Mouse (Mus musculus): ENCODE measurements at regions not wholly inside any gene's neighbourhood (a gene's known extent, or its start where the extent isn't known, plus 50 kb on each side); places are given as distances from the start of the nearest gene placed in this dataset.

- no peak for DNase-seq
- Histone ChIP-seq H3K9me3 (replicated peaks) (no peaks in the 10 kb centered on the region), H3K27me3 (no peaks in the 10 kb centered on the region), H3K27ac (no peak overlapping the region), H3K4me1 (replicated peaks) (no peaks in the 10 kb centered on the region), H3K9ac (no peak overlapping the region), H3K4me3 (replicated peaks) (no peak overlapping the region), H3K36me3 (no peaks in the 10 kb centered on the region), H3K4me2 (no peak overlapping the region)
- no peak for ATAC-seq (ENCODE audit: low read depth)
- WGBS (ENCODE audit: insufficient replicate concordance), result 45% methylated on average over 1 of the region's 1 CpGs
Observed at GRCm38 (mm10) chr8:12156893-12157292, 121.7 kb upstream of the A230072I06Rik start.

GRCm38 (mm10) chr8:12158188-12158587, 120.4 kb upstream of the A230072I06Rik start:
- WGBS (ENCODE audit: insufficient replicate concordance), result 67% methylated on average over 9 of the region's 9 CpGs
- no peaks in the 10 kb centered on the region for H3K9me3 ChIP-seq (replicated peaks)
- no peak overlapping the region for H3K4me3 ChIP-seq (replicated peaks)
- H3K4me2 ChIP-seq, result no peak overlapping the region
- no peaks in the 10 kb centered on the region for H3K36me3 ChIP-seq
- DNase-seq (no peak), ATAC-seq (ENCODE audit: low read depth) (no peak)
- no peak overlapping the region for H3K9ac ChIP-seq
- H3K4me1 ChIP-seq (replicated peaks), result no peaks in the 10 kb centered on the region
- H3K27me3 ChIP-seq, result 0 out of 2 replicates have a peak, but pooled peaks cover 6% of the 10 kb centered on the region
- no peak overlapping the region for H3K27ac ChIP-seq

- Histone ChIP-seq H3K4me3 (replicated peaks) (no peak overlapping the region), H3K27me3 (0 out of 2 replicates have a peak, but pooled peaks cover 6% of the 10 kb centered on the region), H3K27ac (no peak overlapping the region), H3K9me3 (replicated peaks) (no peaks in the 10 kb centered on the region), H3K9ac (no peak overlapping the region), H3K4me1 (replicated peaks) (no peaks in the 10 kb centered on the region), H3K36me3 (no peaks in the 10 kb centered on the region), H3K4me2 (no peak overlapping the region)
- ATAC-seq (ENCODE audit: low read depth) (no peak), DNase-seq (no peak)
- WGBS (ENCODE audit: insufficient replicate concordance), result 26% methylated on average over 22 of the region's 22 CpGs
Observed at GRCm38 (mm10) chr8:12162921-12163705, 115.5 kb upstream of the A230072I06Rik start.

- Histone ChIP-seq H3K27me3 (0 out of 2 replicates have a peak, but pooled peaks cover 6% of the 10 kb centered on the region), H3K27ac (no peak overlapping the region), H3K9me3 (replicated peaks) (no peaks in the 10 kb centered on the region), H3K4me3 (replicated peaks) (no peak overlapping the region), H3K4me2 (no peak overlapping the region), H3K36me3 (no peaks in the 10 kb centered on the region), H3K4me1 (replicated peaks) (no peaks in the 10 kb centered on the region), H3K9ac (no peak overlapping the region)
- ATAC-seq (ENCODE audit: low read depth) (no peak), DNase-seq (no peak)
- 72% methylated on average over 23 of the region's 23 CpGs for WGBS (ENCODE audit: insufficient replicate concordance)
Observed at GRCm38 (mm10) chr8:12165487-12166152, 113.0 kb upstream of the A230072I06Rik start.

- Histone ChIP-seq H3K27ac (no peak overlapping the region), H3K9ac (no peak overlapping the region), H3K9me3 (replicated peaks) (no peaks in the 10 kb centered on the region), H3K27me3 (no peaks in the 10 kb centered on the region), H3K4me1 (replicated peaks) (no peaks in the 10 kb centered on the region), H3K36me3 (no peaks in the 10 kb centered on the region), H3K4me2 (no peak overlapping the region), H3K4me3 (replicated peaks) (no peak overlapping the region)
- no peak for ATAC-seq (ENCODE audit: low read depth)
- 70% methylated on average over 12 of the region's 12 CpGs for WGBS (ENCODE audit: insufficient replicate concordance)
- no peak for DNase-seq
Observed at GRCm38 (mm10) chr8:12171788-12172187, 106.8 kb upstream of the A230072I06Rik start.

GRCm38 (mm10) chr8:12175496-12175895, 103.1 kb upstream of the A230072I06Rik start:
- H3K4me1 ChIP-seq (replicated peaks), result no peaks in the 10 kb centered on the region
- DNase-seq (no peak), ATAC-seq (ENCODE audit: low read depth) (no peak)
- H3K27ac ChIP-seq, result no peak overlapping the region
- H3K4me3 ChIP-seq (replicated peaks), result no peak overlapping the region
- H3K9ac ChIP-seq, result no peak overlapping the region
- no peaks in the 10 kb centered on the region for H3K9me3 ChIP-seq (replicated peaks)
- 67% methylated on average over 13 of the region's 13 CpGs for WGBS (ENCODE audit: insufficient replicate concordance)
- H3K27me3 ChIP-seq, result no peaks in the 10 kb centered on the region
- no peaks in the 10 kb centered on the region for H3K36me3 ChIP-seq
- no peak overlapping the region for H3K4me2 ChIP-seq

- H3K27ac ChIP-seq, result no peak overlapping the region
- H3K27me3 ChIP-seq, result no peaks in the 10 kb centered on the region
- no peak overlapping the region for H3K4me2 ChIP-seq
- H3K9ac ChIP-seq, result no peak overlapping the region
- WGBS (ENCODE audit: insufficient replicate concordance), result 67% methylated on average over 4 of the region's 4 CpGs
- no peaks in the 10 kb centered on the region for H3K36me3 ChIP-seq
- H3K4me3 ChIP-seq (replicated peaks), result no peak overlapping the region
- H3K9me3 ChIP-seq (replicated peaks), result no peaks in the 10 kb centered on the region
- H3K4me1 ChIP-seq (replicated peaks), result no peaks in the 10 kb centered on the region
- ATAC-seq (ENCODE audit: low read depth) (no peak), DNase-seq (no peak)
Observed at GRCm38 (mm10) chr8:12184666-12185065, 94.0 kb upstream of the A230072I06Rik start.

- no peak overlapping the region for H3K27ac ChIP-seq
- H3K4me3 ChIP-seq (replicated peaks), result no peak overlapping the region
- H3K4me2 ChIP-seq, result no peak overlapping the region
- no peak overlapping the region for H3K9ac ChIP-seq
- 55% methylated on average over 3 of the region's 3 CpGs for WGBS (ENCODE audit: insufficient replicate concordance)
- no peaks in the 10 kb centered on the region for H3K27me3 ChIP-seq
- no peaks in the 10 kb centered on the region for H3K36me3 ChIP-seq
- no peak for DNase-seq
- no peaks in the 10 kb centered on the region for H3K4me1 ChIP-seq (replicated peaks)
- ATAC-seq (ENCODE audit: low read depth), result no peak
- H3K9me3 ChIP-seq (replicated peaks), result no peaks in the 10 kb centered on the region
Observed at GRCm38 (mm10) chr8:12187366-12187765, 91.3 kb upstream of the A230072I06Rik start.

- WGBS (ENCODE audit: insufficient replicate concordance), result 69% methylated on average over 5 of the region's 5 CpGs
- H3K4me2 ChIP-seq, result no peak overlapping the region
- no peak for ATAC-seq (ENCODE audit: low read depth)
- H3K9ac ChIP-seq, result no peak overlapping the region
- H3K36me3 ChIP-seq, result no peaks in the 10 kb centered on the region
- no peak for DNase-seq
- no peaks in the 10 kb centered on the region for H3K27me3 ChIP-seq
- no peak overlapping the region for H3K4me3 ChIP-seq (replicated peaks)
- H3K4me1 ChIP-seq (replicated peaks), result no peaks in the 10 kb centered on the region
- H3K27ac ChIP-seq, result no peak overlapping the region
- H3K9me3 ChIP-seq (replicated peaks), result no peaks in the 10 kb centered on the region
Observed at GRCm38 (mm10) chr8:12188451-12188850, 90.2 kb upstream of the A230072I06Rik start.

GRCm38 (mm10) chr8:12188960-12189359, 89.7 kb upstream of the A230072I06Rik start:
- Histone ChIP-seq H3K4me1 (replicated peaks) (no peaks in the 10 kb centered on the region), H3K4me2 (no peak overlapping the region), H3K27me3 (no peaks in the 10 kb centered on the region), H3K4me3 (replicated peaks) (no peak overlapping the region), H3K36me3 (no peaks in the 10 kb centered on the region), H3K27ac (no peak overlapping the region), H3K9ac (no peak overlapping the region), H3K9me3 (replicated peaks) (no peaks in the 10 kb centered on the region)
- ATAC-seq (ENCODE audit: low read depth) (no peak), DNase-seq (no peak)
- WGBS (ENCODE audit: insufficient replicate concordance), result 64% methylated on average over 4 of the region's 4 CpGs

GRCm38 (mm10) chr8:12192006-12192405, 86.6 kb upstream of the A230072I06Rik start:
- Histone ChIP-seq H3K9ac (no peak overlapping the region), H3K27me3 (no peaks in the 10 kb centered on the region), H3K36me3 (no peaks in the 10 kb centered on the region), H3K4me1 (replicated peaks) (no peaks in the 10 kb centered on the region), H3K27ac (no peak overlapping the region), H3K4me3 (replicated peaks) (no peak overlapping the region), H3K4me2 (no peak overlapping the region), H3K9me3 (replicated peaks) (no peaks in the 10 kb centered on the region)
- 22% methylated on average over 8 of the region's 8 CpGs for WGBS (ENCODE audit: insufficient replicate concordance)
- ATAC-seq (ENCODE audit: low read depth) (no peak), DNase-seq (no peak)

GRCm38 (mm10) chr8:12205909-12206308, 72.7 kb upstream of the A230072I06Rik start:
- WGBS (ENCODE audit: insufficient replicate concordance), result 56% methylated on average over 1 of the region's 1 CpGs
- DNase-seq (no peak), ATAC-seq (ENCODE audit: low read depth) (no peak)
- H3K9me3 ChIP-seq (replicated peaks), result no peaks in the 10 kb centered on the region
- no peak overlapping the region for H3K27ac ChIP-seq
- no peaks in the 10 kb centered on the region for H3K4me1 ChIP-seq (replicated peaks)
- H3K4me3 ChIP-seq (replicated peaks), result no peak overlapping the region
- no peak overlapping the region for H3K4me2 ChIP-seq
- H3K36me3 ChIP-seq, result no peaks in the 10 kb centered on the region
- H3K27me3 ChIP-seq, result no peaks in the 10 kb centered on the region
- H3K9ac ChIP-seq, result no peak overlapping the region

Data from liver, embryonic 13.5 days (tissue).